Mouse (Mus musculus): ENCODE measurements at regions not wholly inside any gene's neighbourhood (a gene's known extent, or its start where the extent isn't known, plus 50 kb on each side); places are given as distances from the start of the nearest gene placed in this dataset.
"Not testable (repeated sequence)": the region's sequence is repeated elsewhere in the genome, so short reads cannot be mapped to it uniquely, and the experiment has no call there.

- WGBS (ENCODE audit: insufficient replicate concordance): 44% methylated on average over 1 of the region's 1 CpGs
- no peak overlapping the region for H3K4me3 ChIP-seq (ENCODE audit: low read depth, low read length)
- ATAC-seq: no peak
- H3K36me3 ChIP-seq (replicated peaks; ENCODE audit: insufficient read depth, low read length): no peaks in the 10 kb centered on the region
- no peaks in the 10 kb centered on the region for H3K4me1 ChIP-seq (ENCODE audit: insufficient read depth)
- no peak for TF ChIP-seq EP300 (IDR thresholded peaks at IDR 0.05; ENCODE audit: low read depth)
- TF ChIP-seq CTCF (IDR thresholded peaks at IDR 0.05; ENCODE audit: low read depth): no peak
- no peak overlapping the region for H3K4me2 ChIP-seq (ENCODE audit: low read depth, low read length)
- no peaks in the 10 kb centered on the region for H3K27me3 ChIP-seq (ENCODE audit: insufficient read depth, low read length)
- no peaks in the 10 kb centered on the region for H3K9me3 ChIP-seq (ENCODE audit: low read length)
- DNase-seq: no peak
- no peak overlapping the region for H3K9ac ChIP-seq (replicated peaks)
- H3K27ac ChIP-seq (ENCODE audit: low read depth): no peak overlapping the region
Observed at GRCm38 (mm10) chrX:50501181-50501580, 72.9 kb upstream of the Olfr1324 start.

GRCm38 (mm10) chrX:50490477-50490967, 62.2 kb upstream of the Olfr1324 start:
- not testable (repeated sequence) for H3K4me3 ChIP-seq (ENCODE audit: low read depth, low read length); H3K9ac ChIP-seq (replicated peaks); H3K4me2 ChIP-seq (ENCODE audit: low read depth, low read length); DNase-seq; H3K4me1 ChIP-seq (ENCODE audit: insufficient read depth); H3K9me3 ChIP-seq (ENCODE audit: low read length); ATAC-seq; H3K27ac ChIP-seq (ENCODE audit: low read depth); H3K36me3 ChIP-seq (replicated peaks; ENCODE audit: insufficient read depth, low read length); H3K27me3 ChIP-seq (ENCODE audit: insufficient read depth, low read length)
- WGBS (ENCODE audit: insufficient replicate concordance): 69% methylated on average over 9 of the region's 9 CpGs
